Mouse (Mus musculus) forebrain, embryonic 11.5 days (tissue): ENCODE data around the gene Cntnap2. TPM values are rescaled to one million over a fixed set of nuclear protein-coding genes. Genes with fewer than 3 reads are reported as not detected.
A peak's percentile ranks its signal among the peaks of the same experiment; 100 is the strongest.

ENCODE experiments used
- ATAC-seq: fragments of 200-750 bp; cut with Nextera tagmentation; replicated peaks from 2 replicates; pipeline ENCODE4 v1.8.0; 2017; ENCODE audit warnings: moderate TSS enrichment; ENCODE audit not compliant: low FRiP score
- DNase-seq: peaks from one replicate; pipeline ENCODE4 v3.0.0-alpha.2; 2017; ENCODE audit warnings: low spot score
- H3K27ac ChIP-seq: fragments of 300-500 bp; sonication (generic); 2 replicates; pipeline ENCODE4 v1.5.1; 2014; ENCODE audit warnings: low read depth, low read length
- H3K27me3 ChIP-seq: fragments of 300-500 bp; sonication (generic); 2 replicates; pipeline ENCODE4 v1.6.1; 2014; ENCODE audit warnings: mild to moderate bottlenecking, low read length, mixed read lengths; ENCODE audit not compliant: control insufficient read depth, insufficient read depth
- H3K36me3 ChIP-seq: fragments of 300-500 bp; sonication (generic); 2 replicates; pipeline ENCODE4 v1.6.1; 2014; ENCODE audit warnings: mild to moderate bottlenecking, low read length, moderate library complexity, mixed read lengths; ENCODE audit not compliant: control insufficient read depth, insufficient read depth
- H3K4me1 ChIP-seq: fragments of 300-500 bp; sonication (generic); replicated peaks from 2 replicates; pipeline ENCODE4 v1.6.1; 2014; ENCODE audit warnings: low read length, mixed read lengths; ENCODE audit not compliant: control insufficient read depth, insufficient read depth
- H3K4me2 ChIP-seq: fragments of 300-500 bp; sonication (generic); 2 replicates; pipeline ENCODE4 v1.6.1; 2014; ENCODE audit warnings: low read depth, mild to moderate bottlenecking, low read length, moderate library complexity, mixed read lengths; ENCODE audit not compliant: severe bottlenecking
- H3K4me3 ChIP-seq: fragments of 300-500 bp; sonication (generic); 2 replicates; pipeline ENCODE4 v1.5.1; 2014; ENCODE audit warnings: low read depth, low read length
- H3K9ac ChIP-seq: fragments of 300-500 bp; sonication (generic); 2 replicates; pipeline ENCODE4 v1.6.1; 2014; ENCODE audit warnings: low read length
- H3K9me3 ChIP-seq: fragments of 300-500 bp; sonication (generic); 2 replicates; pipeline ENCODE4 v1.6.1; 2016; ENCODE audit warnings: low read length, mixed read lengths; ENCODE audit not compliant: control insufficient read depth
- WGBS: fragments of 180-500 bp; shearing (Covaris S2); extraction: QIAGEN DNeasy Blood & Tissue Kit; methylation state at CpG from one replicate; pipeline ENCODE4 v1.1.7; 2014; 5-methylcytosine and 5-hydroxymethylcytosine counted together
- polyA plus RNA-seq: library from polyadenylated mRNA; unstranded; fragments of >200 nt; fragmentation: Nextera tagmentation; extraction: Ambion mirVana; gene quantifications from 2 replicates; pipeline ENCODE4 v1.2.1, GENCODE M21; 2014

The Cntnap2 gene
- polyA plus RNA-seq, 1 experiment from 2014 or later, result 69.6 TPM

- Histone ChIP-seq H3K27ac (no peak overlapping the region), H3K27me3 (no peaks in the 10 kb centered on the region), H3K4me2 (no peak overlapping the region), H3K36me3 (no peaks in the 10 kb centered on the region), H3K9ac (no peak overlapping the region), H3K4me1 (no peaks in the 10 kb centered on the region), H3K4me3 (no peak overlapping the region), H3K9me3 (no peaks in the 10 kb centered on the region)
- DNase-seq (no peak), ATAC-seq (no peak)
Measured at GRCm38 (mm10) chr6:46733794-46734193, 1674.6 kb downstream of the Cntnap2 start.

DNA sequence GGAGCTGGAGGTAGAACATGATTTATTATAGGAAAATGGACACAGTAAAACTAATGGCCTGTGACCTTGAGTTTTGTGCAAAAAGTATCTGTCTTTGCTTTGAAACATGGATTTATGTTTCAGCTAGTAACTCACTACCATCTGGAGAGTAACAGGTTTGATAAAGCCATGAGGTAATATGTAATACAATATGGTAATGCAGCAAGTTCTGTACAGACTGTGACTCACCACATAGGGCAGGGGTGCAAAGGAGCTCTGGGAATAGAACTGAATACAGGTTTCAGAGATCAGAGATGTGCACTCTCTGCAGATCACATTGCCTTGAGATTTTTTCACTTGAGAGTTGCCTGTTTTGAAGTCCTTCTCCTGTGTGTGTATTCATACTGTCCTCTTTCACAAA lies 1689.3 kb downstream of the Cntnap2 start:
- no peak overlapping the region for H3K4me3 ChIP-seq
- H3K9ac ChIP-seq, result no peak overlapping the region
- no peaks in the 10 kb centered on the region for H3K9me3 ChIP-seq
- no peaks in the 10 kb centered on the region for H3K36me3 ChIP-seq
- DNase-seq, result no peak
- no peak overlapping the region for H3K4me2 ChIP-seq
- no peaks in the 10 kb centered on the region for H3K27me3 ChIP-seq
- no peaks in the 10 kb centered on the region for H3K4me1 ChIP-seq
- H3K27ac ChIP-seq, result no peak overlapping the region
- ATAC-seq, result no peak

- ATAC-seq (peak; percentile 78), DNase-seq (no peak)
- H3K9me3 ChIP-seq, result no peaks in the 10 kb centered on the region
- no peak overlapping the region for H3K27ac ChIP-seq
- H3K36me3 ChIP-seq, result no peaks in the 10 kb centered on the region
- 0 out of 2 replicates have a peak, but pooled peaks cover 3% of the 10 kb centered on the region for H3K4me1 ChIP-seq
- no peaks in the 10 kb centered on the region for H3K27me3 ChIP-seq
- H3K4me2 ChIP-seq, result no peak overlapping the region
- no peak overlapping the region for H3K9ac ChIP-seq
- no peak overlapping the region for H3K4me3 ChIP-seq
- WGBS, result 9% methylated on average over 3 of the region's 3 CpGs
Measured at GRCm38 (mm10) chr6:46763481-46763880, 1704.3 kb downstream of the Cntnap2 start.

DNA sequence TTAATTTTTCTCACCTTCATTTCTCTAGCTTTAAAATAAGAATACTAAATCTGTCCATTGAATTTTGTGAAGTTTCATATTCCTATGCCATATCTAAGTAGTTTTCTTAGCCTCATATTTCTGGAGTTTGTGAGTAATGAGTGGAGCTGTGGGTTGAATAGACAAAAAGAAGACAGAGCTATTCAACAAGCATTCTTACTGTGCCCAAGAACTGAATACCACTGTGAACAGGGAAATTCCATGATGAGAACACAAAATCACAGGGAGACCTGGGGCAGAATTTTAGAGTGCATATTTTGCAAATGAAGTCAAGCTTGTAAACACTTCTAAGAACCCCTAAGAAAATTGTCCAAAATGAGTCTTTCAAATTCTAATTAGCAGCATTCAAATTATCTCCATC lies 1715.4 kb downstream of the Cntnap2 start:
- H3K36me3 ChIP-seq, result no peaks in the 10 kb centered on the region
- H3K9me3 ChIP-seq, result no peaks in the 10 kb centered on the region
- H3K27ac ChIP-seq, result no peak overlapping the region
- no peak overlapping the region for H3K4me3 ChIP-seq
- no peaks in the 10 kb centered on the region for H3K27me3 ChIP-seq
- H3K4me1 ChIP-seq, result no peaks in the 10 kb centered on the region
- no peak overlapping the region for H3K9ac ChIP-seq
- no peak overlapping the region for H3K4me2 ChIP-seq
- ATAC-seq (no peak), DNase-seq (no peak)

DNA sequence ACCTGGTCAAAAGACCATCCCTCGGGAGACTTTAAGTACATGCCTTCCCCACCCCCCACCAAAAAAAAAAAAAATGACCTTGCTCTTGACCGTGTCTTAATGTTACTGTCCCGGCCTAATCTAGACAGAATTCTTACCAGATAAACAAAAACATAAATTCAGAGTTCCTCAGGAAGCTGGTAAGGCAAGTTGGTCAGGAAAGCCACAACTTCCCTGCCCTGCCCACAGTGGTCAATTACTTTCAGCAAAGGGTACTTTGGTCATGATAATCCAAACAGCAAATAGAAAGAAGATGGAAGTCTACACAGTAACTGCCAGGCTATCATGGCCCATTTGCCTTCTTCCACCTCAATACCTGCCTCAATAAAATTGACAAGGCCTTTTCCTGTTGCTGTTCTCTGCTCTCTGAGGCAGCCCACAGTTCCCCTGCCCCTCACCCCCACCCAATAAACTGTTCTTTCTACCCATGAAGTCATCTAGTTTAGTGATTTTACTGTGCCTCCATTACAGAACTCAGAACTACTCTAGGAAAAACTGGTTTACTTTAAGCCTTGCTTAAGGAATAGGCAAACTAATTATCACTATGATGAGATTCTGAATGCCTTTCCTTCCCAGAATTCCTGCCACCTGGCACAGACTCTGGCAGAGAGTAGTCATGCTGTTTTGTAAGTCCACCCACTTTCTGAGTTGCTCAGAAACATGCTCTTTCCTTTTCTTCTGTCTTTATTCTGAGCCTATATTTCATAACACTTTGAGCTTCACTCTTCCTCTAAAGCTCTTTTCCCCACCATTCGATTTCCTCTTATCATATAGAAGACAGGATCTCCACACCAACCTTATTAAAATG lies 1743.3 kb downstream of the Cntnap2 start:
- WGBS, result 83% methylated on average over 4 of the region's 4 CpGs
- no peak overlapping the region for H3K4me3 ChIP-seq
- no peak overlapping the region for H3K27ac ChIP-seq
- no peaks in the 10 kb centered on the region for H3K9me3 ChIP-seq
- H3K9ac ChIP-seq, result no peak overlapping the region
- H3K4me2 ChIP-seq, result no peak overlapping the region
- no peaks in the 10 kb centered on the region for H3K27me3 ChIP-seq
- DNase-seq (no peak), ATAC-seq (no peak)
- no peaks in the 10 kb centered on the region for H3K4me1 ChIP-seq
- no peaks in the 10 kb centered on the region for H3K36me3 ChIP-seq

- H3K9me3 ChIP-seq, result no peaks in the 10 kb centered on the region
- WGBS, result 80% methylated on average over 3 of the region's 3 CpGs
- no peak for ATAC-seq
Measured at GRCm38 (mm10) chr6:46856635-46857034, 1797.5 kb downstream of the Cntnap2 start.

GRCm38 (mm10) chr6:46861076-46861475 lies 1801.9 kb downstream of the Cntnap2 start:
- H3K4me3 ChIP-seq, result no peak overlapping the region
- H3K9me3 ChIP-seq, result no peaks in the 10 kb centered on the region
- WGBS, result 8% methylated on average over 5 of the region's 5 CpGs
- ATAC-seq (no peak), DNase-seq (no peak)
- no peaks in the 10 kb centered on the region for H3K27me3 ChIP-seq
- H3K36me3 ChIP-seq, result no peaks in the 10 kb centered on the region
- H3K4me1 ChIP-seq, result no peaks in the 10 kb centered on the region
- H3K4me2 ChIP-seq, result no peak overlapping the region
- no peak overlapping the region for H3K9ac ChIP-seq
- no peak overlapping the region for H3K27ac ChIP-seq

More at GRCm38 (mm10) chr6:46856635-46857034, 1797.5 kb downstream of the Cntnap2 start:
- Histone ChIP-seq H3K27me3 (no peaks in the 10 kb centered on the region), H3K4me2 (no peak overlapping the region), H3K36me3 (no peaks in the 10 kb centered on the region), H3K27ac (no peak overlapping the region), H3K4me3 (no peak overlapping the region), H3K4me1 (no peaks in the 10 kb centered on the region), H3K9ac (no peak overlapping the region)
- DNase-seq, result no peak

GRCm38 (mm10) chr6:46866317-46866716 lies 1807.2 kb downstream of the Cntnap2 start:
- Histone ChIP-seq H3K4me1 (no peaks in the 10 kb centered on the region), H3K36me3 (no peaks in the 10 kb centered on the region), H3K27ac (no peak overlapping the region), H3K4me3 (no peak overlapping the region), H3K27me3 (no peaks in the 10 kb centered on the region), H3K9ac (no peak overlapping the region), H3K4me2 (no peak overlapping the region), H3K9me3 (no peaks in the 10 kb centered on the region)
- no peak for ATAC-seq
- DNase-seq, result no peak

DNA sequence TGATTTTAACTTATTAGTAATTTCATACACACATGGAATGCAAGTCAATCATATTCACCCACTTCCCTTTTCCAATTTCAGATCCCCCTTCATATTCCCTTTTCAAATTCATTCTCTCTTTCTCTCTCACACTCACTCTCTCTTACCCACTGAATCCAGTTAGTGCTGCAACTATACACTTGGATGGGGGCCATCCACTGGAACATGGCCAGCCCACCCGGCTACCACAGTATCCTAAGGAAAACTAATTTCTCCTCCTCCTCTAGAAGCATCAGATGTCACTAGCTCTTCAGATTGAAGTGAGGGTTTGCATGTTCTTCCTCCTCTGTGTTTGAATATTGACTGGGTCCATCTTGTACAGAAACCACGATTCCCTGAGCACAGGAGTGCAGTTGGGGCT lies 1827.1 kb downstream of the Cntnap2 start:
- no peaks in the 10 kb centered on the region for H3K36me3 ChIP-seq
- H3K4me2 ChIP-seq, result no peak overlapping the region
- no peak for ATAC-seq
- H3K9me3 ChIP-seq, result no peaks in the 10 kb centered on the region
- no peaks in the 10 kb centered on the region for H3K4me1 ChIP-seq
- no peak for DNase-seq
- 78% methylated on average over 2 of the region's 2 CpGs for WGBS
- H3K27ac ChIP-seq, result no peak overlapping the region
- H3K4me3 ChIP-seq, result no peak overlapping the region
- no peaks in the 10 kb centered on the region for H3K27me3 ChIP-seq
- no peak overlapping the region for H3K9ac ChIP-seq
